Mouse (Mus musculus) intestine, embryonic 14.5 days (tissue): Measurements from ENCODE around the gene Ttc30a2. TPM values are rescaled to one million over a fixed set of nuclear protein-coding genes. Genes with fewer than 3 reads are reported as not detected.
"Not testable (repeated sequence)": the region's sequence is repeated elsewhere in the genome, so short reads cannot be mapped to it uniquely, and the experiment has no call there.

Experiments
- ATAC-seq: fragments of 200-750 bp; cut with Nextera tagmentation; replicated peaks from 2 replicates; pipeline ENCODE4 v1.8.0; 2017; ENCODE audit warnings: low read depth, moderate number of reproducible peaks, moderate TSS enrichment, moderate library complexity; ENCODE audit not compliant: low FRiP score, low TSS enrichment
- DNase-seq: peaks from one replicate; pipeline ENCODE4 v3.0.0-alpha.2; 2018; ENCODE audit warnings: low spot score
- H3K27ac ChIP-seq: fragments of 300-500 bp; sonication (generic); 2 replicates; pipeline ENCODE4 v1.5.1; 2014; ENCODE audit warnings: low read depth, mild to moderate bottlenecking, control low read depth
- H3K27me3 ChIP-seq: fragments of 300-500 bp; sonication (generic); replicated peaks from 2 replicates; pipeline ENCODE4 v1.6.1; 2014; ENCODE audit warnings: low read length, control low read depth; ENCODE audit not compliant: control insufficient read depth, insufficient read depth
- H3K36me3 ChIP-seq: fragments of 300-500 bp; sonication (generic); 2 replicates; pipeline ENCODE4 v1.6.1; 2014; ENCODE audit warnings: low read length, control low read depth; ENCODE audit not compliant: control insufficient read depth, insufficient read depth
- H3K4me1 ChIP-seq: fragments of 300-500 bp; sonication (generic); replicated peaks from 2 replicates; pipeline ENCODE4 v1.6.1; 2014; ENCODE audit warnings: low read length, control low read depth, mixed read lengths; ENCODE audit not compliant: control insufficient read depth, insufficient read depth
- H3K4me2 ChIP-seq: fragments of 300-500 bp; sonication (generic); 2 replicates; pipeline ENCODE4 v1.6.1; 2014; ENCODE audit warnings: low read length
- H3K4me3 ChIP-seq: fragments of 300-500 bp; sonication (generic); 2 replicates; pipeline ENCODE4 v1.5.1; 2014; ENCODE audit warnings: low read depth, low read length, control low read depth, mixed read lengths
- H3K9ac ChIP-seq: fragments of 300-500 bp; sonication (generic); 2 replicates; pipeline ENCODE4 v1.6.1; 2014; ENCODE audit warnings: mild to moderate bottlenecking, low read length
- H3K9me3 ChIP-seq: fragments of 300-500 bp; sonication (generic); 2 replicates; pipeline ENCODE4 v1.6.1; 2016; ENCODE audit warnings: low read length, control low read depth; ENCODE audit not compliant: control insufficient read depth
- WGBS: fragments of 180-500 bp; shearing (Covaris S2); extraction: QIAGEN DNeasy Blood & Tissue Kit; methylation state at CpG from one replicate; pipeline ENCODE4 v1.1.7; 2014; 5-methylcytosine and 5-hydroxymethylcytosine counted together
- polyA plus RNA-seq: library from polyadenylated mRNA; unstranded; fragments of >200 nt; fragmentation: Nextera tagmentation; extraction: Ambion mirVana; gene quantifications from 2 replicates; pipeline ENCODE4 v1.2.1, GENCODE M21; 2014

Gene Ttc30a2
- polyA plus RNA-seq, 1 experiment from 2014 or later: 0.51 TPM

DNA sequence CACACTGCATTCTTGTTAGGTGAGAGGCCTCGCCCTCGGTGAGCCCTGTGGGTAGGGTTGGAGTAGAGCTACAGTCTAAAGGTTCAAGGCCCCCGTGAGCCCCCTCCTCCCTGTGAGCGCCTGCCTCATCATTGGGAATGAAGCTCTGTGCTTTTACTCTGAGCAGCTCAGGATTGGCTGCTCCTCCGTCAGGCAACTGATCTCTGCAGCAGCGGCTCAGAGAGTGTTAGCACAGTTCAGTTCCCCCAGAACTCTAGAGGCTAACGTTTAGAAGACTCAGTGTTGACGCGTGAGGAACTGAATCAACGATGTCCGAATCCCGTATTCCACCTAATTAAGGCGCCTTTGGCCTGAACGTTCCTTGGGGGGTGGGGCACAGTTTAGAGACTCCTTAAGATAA lies 22.3 kb downstream of the Ttc30a2 start:
- Histone ChIP-seq H3K36me3 (no peaks in the 10 kb centered on the region), H3K27ac (no peak overlapping the region), H3K9ac (no peak overlapping the region), H3K4me1 (peaks cover 11% of the 10 kb centered on the region), H3K4me3 (no peak overlapping the region), H3K4me2 (no peak overlapping the region), H3K9me3 (no peaks in the 10 kb centered on the region), H3K27me3 (no peaks in the 10 kb centered on the region; the same call in 1 of the 2 replicates)
- WGBS: 51% methylated on average over 14 of the region's 14 CpGs
- ATAC-seq (no peak), DNase-seq (no peak)

DNA sequence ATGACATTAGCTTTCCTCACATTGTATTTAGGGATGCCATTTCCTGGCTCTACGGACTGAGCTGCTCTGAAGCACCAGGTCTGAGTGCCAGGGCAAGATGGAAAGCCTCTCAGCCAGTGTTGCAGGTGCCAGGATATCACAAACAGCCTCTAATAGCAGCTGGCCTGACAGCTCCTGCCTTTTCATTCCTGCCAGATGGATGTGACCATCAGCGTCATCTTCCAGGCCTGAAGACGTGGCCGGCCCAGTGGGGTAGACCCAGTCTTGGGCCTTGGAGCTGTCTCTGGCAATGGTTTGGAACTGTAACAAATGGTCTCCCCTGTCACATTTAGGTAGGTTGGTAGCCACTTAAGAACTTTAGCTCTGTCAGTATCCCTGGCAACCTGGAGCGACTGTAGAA lies 24.6 kb downstream of the Ttc30a2 start:
- WGBS: 87% methylated on average over 5 of the region's 5 CpGs
- Histone ChIP-seq H3K27me3 (no peaks in the 10 kb centered on the region; the same call in 1 of the 2 replicates), H3K27ac (no peak overlapping the region), H3K36me3 (no peaks in the 10 kb centered on the region), H3K9ac (no peak overlapping the region), H3K4me3 (no peak overlapping the region), H3K4me2 (no peak overlapping the region), H3K9me3 (no peaks in the 10 kb centered on the region), H3K4me1 (no peaks in the 10 kb centered on the region)
- ATAC-seq (no peak), DNase-seq (no peak)

DNA sequence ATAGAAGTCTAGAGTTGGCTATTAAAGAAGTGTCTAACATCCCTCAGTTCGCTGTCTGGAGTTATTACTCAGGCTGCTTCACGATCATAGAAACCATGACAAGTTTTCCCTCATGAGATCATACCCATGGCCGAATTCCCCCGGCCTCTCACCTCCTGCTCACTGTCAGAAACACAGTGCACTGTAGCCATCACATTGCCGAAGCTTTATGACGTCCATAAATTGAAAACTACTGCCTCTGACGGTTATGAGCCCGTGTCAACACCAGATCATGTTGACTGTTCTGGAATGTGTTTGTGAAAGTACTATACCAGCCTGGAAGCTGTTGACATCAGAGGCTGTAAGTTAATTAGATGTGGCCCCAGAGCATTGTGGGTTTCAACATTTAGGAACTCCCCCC lies 27.3 kb downstream of the Ttc30a2 start:
- H3K4me3 ChIP-seq: no peak overlapping the region
- H3K9me3 ChIP-seq: no peaks in the 10 kb centered on the region
- H3K27ac ChIP-seq: no peak overlapping the region
- ATAC-seq (no peak), DNase-seq (no peak)
- H3K9ac ChIP-seq: no peak overlapping the region
- no peak overlapping the region for H3K4me2 ChIP-seq
- H3K36me3 ChIP-seq: no peaks in the 10 kb centered on the region
- H3K27me3 ChIP-seq: no peaks in the 10 kb centered on the region
- 71% methylated on average over 8 of the region's 8 CpGs for WGBS
- H3K4me1 ChIP-seq: no peaks in the 10 kb centered on the region

DNA sequence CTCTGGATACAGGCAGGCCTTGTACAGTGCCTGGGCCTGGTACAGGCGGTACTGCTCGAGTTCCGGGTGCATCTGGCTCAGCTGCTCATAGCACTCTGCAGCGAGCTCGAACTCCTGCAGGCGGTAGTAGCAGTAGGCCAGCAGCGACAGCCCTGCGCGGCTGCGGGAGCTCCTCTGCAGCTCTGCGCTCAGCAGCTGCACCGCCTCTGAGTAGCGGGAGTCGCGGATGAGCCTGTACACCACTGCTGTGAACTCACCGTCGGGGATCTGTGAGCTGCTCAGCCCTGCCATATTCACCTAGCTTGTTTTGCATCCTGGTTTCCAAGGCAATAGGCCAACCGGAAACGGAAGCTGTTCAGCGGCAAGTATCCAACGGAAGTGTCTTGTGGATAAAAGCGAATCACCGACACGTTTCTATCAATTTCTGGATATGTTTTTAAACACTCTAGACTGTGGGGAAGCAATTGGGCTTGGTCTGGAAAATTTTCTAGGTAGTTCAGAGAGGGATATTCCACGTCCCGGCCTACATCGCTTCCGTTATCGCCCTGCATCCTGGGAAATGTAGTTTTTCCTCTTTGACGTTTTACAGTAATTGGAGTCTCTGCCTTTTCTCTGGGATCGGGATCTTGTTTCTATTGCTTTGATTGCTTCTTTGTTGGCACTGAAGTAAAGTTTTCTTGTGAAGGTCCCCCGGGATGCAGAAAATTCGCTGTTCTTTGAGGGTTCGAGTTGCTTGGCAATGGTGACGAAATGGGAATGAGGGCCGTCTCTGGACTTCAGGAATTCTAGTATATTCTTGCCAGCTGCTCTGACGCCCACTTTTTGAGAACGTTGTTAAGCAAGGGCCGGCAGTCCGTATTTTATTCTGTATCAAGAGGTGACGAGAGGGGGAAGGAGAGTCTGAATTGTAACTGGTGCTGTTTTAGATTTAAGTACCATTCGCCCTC lies 39.6 kb downstream of the Ttc30a2 start, which contains the start of gene Ttc30b:
Ttc30b (minus strand) TSS at position 469 of the 947 bp plus-strand sequence.
- peak within 1 kb of the TSS; percentile 65 for H3K9ac ChIP-seq
- peak; percentile 86 for DNase-seq
- H3K4me1 ChIP-seq: no peaks in the 10 kb centered on the region
- no peaks in the 10 kb centered on the region for H3K9me3 ChIP-seq
- H3K27ac ChIP-seq: peak within 1 kb of the TSS; percentile 92
- peaks cover 6% of the 10 kb centered on the region; the same call in 1 of the 2 replicates for H3K27me3 ChIP-seq
- 5% methylated on average over 32 of the region's 42 CpGs for WGBS
- H3K4me3 ChIP-seq: peak within 1 kb of the TSS; percentile 71
- H3K36me3 ChIP-seq: no peaks in the 10 kb centered on the region
- peak; percentile 87 for ATAC-seq
- H3K4me2 ChIP-seq: peak within 1 kb of the TSS; percentile 58

DNA sequence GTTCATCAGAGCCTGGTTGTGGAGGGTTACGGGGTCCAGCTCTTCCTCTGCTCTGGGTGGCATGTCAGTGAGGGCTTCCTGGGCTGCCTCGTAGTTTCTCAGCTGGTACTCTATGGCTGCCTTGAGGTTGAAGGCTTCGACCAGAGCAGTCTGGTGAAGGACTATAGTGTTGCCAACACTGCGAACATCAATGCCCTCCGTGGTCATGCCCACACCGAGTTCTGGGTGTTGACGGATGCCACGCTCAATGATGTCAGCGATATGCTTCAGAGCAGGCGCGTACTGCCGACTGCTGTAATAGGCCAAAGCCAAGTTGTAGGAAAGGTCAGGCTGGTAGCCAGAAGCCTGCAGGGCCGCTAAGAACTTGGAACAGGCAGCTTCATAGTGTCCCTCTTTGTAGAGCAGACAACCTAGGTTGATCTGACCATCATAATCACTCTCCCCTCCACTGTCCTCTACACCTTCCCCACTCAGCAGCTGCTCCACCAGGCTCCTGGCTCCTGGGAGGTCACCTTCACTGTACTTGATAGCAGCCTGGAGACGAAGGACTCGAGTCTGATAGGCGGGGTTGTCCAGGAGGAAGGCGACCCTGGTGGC lies 40.4 kb downstream of the Ttc30a2 start:
- peak; percentile 65; the same call in 1 of the 2 replicates for ATAC-seq
- WGBS: 77% methylated on average over 14 of the region's 17 CpGs
- Histone ChIP-seq H3K9ac (peak overlapping the region; percentile 65; the same call in 1 of the 2 replicates), H3K4me2 (peak overlapping the region; percentile 58), H3K4me3 (peak overlapping the region; percentile 71)
- H3K4me1 ChIP-seq, H3K9me3 ChIP-seq, H3K27me3 ChIP-seq, H3K36me3 ChIP-seq, H3K27ac ChIP-seq, DNase-seq: not testable (repeated sequence)

DNA sequence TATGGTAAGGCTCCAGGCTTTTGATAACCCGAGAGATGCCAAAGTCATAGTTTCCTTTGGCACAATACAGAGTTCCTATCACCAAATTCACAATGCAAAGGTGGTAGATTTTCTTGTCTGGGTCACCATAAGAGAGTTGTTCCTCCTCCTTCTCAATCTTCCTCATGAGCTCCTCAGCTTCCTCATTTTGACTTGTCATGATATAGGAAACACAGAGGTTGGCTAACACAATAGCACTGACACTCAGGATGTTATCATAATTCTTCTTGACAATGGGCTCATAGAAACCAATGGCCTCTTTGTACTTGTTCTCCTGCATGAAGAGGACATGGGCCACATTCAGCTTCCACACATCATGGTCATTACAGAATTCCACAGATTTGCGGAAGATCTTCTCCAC lies 41.3 kb downstream of the Ttc30a2 start:
- not testable (repeated sequence) for H3K4me2 ChIP-seq, H3K4me1 ChIP-seq, ATAC-seq, DNase-seq, H3K27ac ChIP-seq, H3K36me3 ChIP-seq, H3K9ac ChIP-seq, H3K4me3 ChIP-seq, H3K9me3 ChIP-seq, H3K27me3 ChIP-seq
- 90% methylated on average over 2 of the region's 2 CpGs for WGBS

DNA sequence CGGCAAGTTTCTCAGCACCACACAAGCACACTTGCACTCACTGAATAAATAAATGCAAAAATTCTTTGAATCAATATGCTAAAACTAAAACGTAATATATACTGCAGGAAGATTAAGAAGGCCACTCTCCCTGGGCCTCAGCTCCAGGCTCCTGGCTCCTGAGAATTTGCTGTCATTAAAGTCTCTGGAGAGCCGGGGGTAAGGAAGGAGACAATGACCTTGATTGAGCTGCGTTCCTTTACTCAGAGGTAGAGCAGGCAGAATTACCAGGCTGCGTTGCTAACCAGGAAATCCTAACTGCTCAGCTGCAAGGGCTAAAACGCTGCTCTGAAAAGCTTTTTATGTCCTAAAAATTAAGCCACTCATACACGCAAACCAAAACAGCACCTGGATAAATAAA lies 44.4 kb downstream of the Ttc30a2 start:
- H3K9me3 ChIP-seq: no peaks in the 10 kb centered on the region
- ATAC-seq: no peak
- no peak overlapping the region for H3K4me3 ChIP-seq
- H3K4me2 ChIP-seq: no peak overlapping the region
- no peak overlapping the region for H3K27ac ChIP-seq
- no peak for DNase-seq
- 0 out of 2 replicates have a peak, but pooled peaks cover 3% of the 10 kb centered on the region for H3K27me3 ChIP-seq
- peaks cover 2% of the 10 kb centered on the region; the same call in 1 of the 2 replicates for H3K36me3 ChIP-seq
- H3K4me1 ChIP-seq: no peaks in the 10 kb centered on the region
- WGBS: 33% methylated on average over 7 of the region's 7 CpGs
- H3K9ac ChIP-seq: no peak overlapping the region

DNA sequence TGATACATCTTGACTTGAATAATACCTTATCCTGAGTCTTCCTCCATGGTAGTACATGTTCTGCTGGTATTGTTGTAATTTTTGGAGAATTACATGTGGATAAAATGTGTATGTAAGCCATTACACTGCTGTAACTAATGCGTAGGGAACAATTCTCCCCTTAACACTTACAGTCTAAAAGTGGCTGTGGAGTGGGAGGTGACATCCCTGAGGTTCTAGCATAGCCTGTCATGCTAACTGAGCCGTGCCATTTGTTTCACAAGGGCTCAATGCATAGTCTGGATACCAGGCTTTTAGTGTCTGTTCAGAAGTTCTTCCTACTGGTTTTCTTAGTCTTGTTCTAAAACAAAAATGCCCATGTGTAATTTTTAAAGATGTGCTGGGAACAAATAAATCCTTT lies 47.0 kb downstream of the Ttc30a2 start:
- Histone ChIP-seq H3K27ac (no peak overlapping the region), H3K36me3 (peaks cover 11% of the 10 kb centered on the region; the same call in 1 of the 2 replicates), H3K9ac (no peak overlapping the region), H3K4me1 (no peaks in the 10 kb centered on the region), H3K4me3 (no peak overlapping the region), H3K27me3 (0 out of 2 replicates have a peak, but pooled peaks cover 3% of the 10 kb centered on the region), H3K4me2 (no peak overlapping the region), H3K9me3 (no peaks in the 10 kb centered on the region)
- DNase-seq (no peak), ATAC-seq (no peak)
- WGBS: 94% methylated on average over 2 of the region's 2 CpGs
